Mouse (Mus musculus) heart, postnatal 14 days (tissue): Measurements from ENCODE around the gene Igfbp5. TPM values are rescaled to one million over a fixed set of nuclear protein-coding genes. Genes with fewer than 3 reads are reported as not detected.

Experiments
- DNase-seq, 2 experiments: peaks; one replicate each; pipeline ENCODE4 v3.0.0; 2021 to 2022
- intact Hi-C: fragments of 180-260 bp; cut with DNase I; formaldehyde crosslinking; loops from one replicate; pipeline ENCODE4 v1.15.1; 2025
- total RNA-seq, 2 experiments: library from RNA; stranded (reverse); gene quantifications; 2 replicates each; pipeline ENCODE4 v1.2.3; 2021

The Igfbp5 gene
- total RNA-seq, 2 experiments from 2014 or later: 139 to 161 TPM

DNA sequence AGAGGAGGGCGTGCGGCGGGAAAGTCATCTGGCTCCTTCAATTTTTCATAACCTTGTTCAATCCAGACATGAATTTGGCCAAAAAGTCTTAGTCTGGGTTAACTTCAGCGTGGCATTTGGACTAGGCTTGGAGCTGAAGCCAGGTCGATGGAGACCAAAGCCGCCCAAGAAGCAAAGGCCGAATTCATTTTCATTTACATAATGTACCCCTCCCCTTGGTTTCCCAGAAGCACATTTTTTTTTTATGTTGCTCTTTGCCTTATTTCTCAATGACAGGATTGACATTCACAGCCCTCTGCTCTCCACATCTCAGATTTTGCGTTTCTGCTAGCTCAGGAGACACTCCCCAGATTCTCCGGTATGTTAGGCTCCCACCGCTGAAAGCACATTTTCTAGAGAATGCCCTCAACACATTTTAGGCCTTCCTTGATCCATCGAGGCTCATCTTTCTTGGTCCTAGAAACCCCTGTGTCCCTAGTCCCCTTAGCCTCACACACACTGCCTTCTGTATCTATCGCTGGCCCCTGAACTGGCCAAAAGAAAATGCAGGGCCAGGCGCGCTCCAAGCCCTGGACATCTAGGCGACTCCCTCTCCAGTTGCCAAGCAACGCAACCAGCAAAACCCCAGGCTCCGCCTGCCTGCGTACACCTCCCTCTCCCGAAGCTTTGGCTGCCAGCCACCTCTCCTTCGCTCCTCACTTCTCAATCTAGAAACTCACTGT, 3.9 kb downstream of the Igfbp5 start:
- DNase-seq: peak; percentile 84 to 85
- intact Hi-C loops: loop anchor here (10.0 kb wide), 2 partner anchors 494 to 644 kb away; no protein-coding TSS in a partner anchor

DNA sequence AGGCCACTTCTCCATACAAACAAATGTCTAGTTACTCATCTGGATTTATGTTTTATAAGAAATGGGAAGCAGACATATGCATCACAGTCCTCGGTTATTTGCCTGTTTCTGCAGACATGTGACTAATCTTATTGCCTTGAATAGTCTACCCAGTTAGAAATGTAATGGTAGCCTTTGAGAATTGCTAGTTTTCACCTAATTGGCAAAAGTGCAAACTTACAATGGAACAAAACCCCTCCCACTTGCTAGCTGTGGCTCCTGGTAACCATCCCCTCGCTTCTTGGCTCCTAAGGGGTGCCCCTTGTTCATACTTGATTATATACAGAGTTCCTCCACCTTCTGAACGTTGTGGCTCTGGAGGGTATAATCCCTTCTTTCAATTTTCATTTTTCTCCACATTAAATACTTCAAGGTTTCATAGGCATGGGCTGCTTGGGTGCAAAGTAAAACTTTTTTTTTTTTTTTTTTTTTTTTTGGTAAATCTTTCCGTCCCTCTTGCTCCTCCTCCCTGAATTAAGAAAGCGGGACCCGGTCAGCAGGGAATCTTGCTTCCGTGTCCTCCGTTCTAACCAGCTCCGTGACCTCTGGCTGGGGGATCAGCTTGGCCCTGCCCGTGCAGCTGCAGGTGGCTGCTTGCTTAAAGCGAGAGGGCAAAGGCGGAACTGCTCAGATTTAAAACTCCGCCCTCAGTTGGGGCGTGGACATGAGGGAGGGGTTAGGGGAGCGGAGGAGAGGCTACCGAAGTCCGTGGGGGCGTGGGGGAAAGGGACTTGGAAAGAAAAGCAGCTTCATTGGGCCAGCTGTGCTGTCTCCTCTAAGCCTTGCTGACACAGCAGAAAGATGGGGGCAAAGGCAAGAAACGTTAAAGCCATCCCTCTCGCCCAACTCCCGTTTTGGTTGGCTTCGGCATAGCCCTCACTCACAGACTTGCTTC, 4.7 kb downstream of the Igfbp5 start:
- DNase-seq: peak; percentile 70 to 72
- intact Hi-C loops: loop anchor here (5.0 to 10.0 kb wide), 3 partner anchors 495 to 867 kb away; no protein-coding TSS in a partner anchor

DNA sequence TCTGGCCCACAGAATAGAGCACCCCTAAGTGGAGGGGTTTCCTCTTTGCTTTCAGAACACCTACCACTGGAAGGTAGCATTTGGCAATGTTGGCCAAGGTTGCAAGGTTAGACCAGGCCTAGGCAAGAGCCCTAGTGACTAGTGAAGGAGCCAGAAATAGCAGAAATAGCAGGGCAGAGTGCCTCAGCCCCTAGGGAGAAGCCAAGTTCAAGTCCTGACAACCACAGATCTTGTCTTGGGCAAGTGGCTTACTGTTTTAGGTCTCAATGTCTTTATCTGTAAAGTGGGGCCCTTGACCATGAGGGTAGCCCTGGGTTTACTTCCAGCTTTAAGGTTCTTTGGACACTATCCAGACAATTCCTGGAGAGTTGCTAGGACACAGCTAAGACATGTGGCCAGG, 5.4 kb downstream of the Igfbp5 start:
- intact Hi-C loops: loop anchor here (5.0 kb wide), 1 partner anchor 868 kb away; no protein-coding TSS in a partner anchor
- no peak for DNase-seq

DNA sequence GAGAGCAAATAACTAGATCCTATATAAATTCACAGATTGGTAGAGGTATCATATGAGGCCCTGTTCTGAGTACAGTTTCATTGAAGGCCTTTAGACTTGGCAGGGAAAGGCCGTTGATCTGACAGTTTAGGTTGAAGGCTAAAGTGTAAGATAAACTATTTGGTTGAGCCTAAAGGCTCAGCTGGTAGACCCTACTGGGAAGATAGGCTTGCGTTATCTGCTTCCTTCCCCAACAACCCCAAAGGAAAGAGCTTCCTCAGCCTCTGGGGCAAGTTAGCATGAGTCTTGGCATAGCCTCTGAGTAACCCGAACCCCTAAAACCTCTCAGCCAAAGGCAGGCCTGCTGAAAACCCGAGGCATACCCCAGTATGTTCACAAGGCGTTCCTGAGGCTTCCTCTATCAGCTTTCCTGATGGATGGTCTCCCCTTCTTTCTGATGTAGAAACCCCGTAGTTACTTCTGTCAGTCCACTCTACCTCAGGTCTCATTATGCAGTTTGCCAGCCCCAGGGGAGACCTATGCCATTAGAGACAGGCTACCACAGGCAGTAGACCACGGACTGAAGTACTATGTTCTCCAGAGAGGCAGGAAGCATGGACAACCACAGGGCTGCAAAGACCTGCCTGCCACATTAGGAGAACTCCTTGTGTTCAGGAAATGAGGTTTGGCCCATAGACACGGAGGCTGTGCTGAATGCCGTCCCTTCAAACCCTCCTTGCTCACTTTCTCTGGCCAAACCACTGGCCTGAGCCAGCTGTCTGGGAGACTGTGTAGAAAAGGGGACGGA, 6.1 kb downstream of the Igfbp5 start:
- intact Hi-C loops: loop anchor here (5.0 kb wide), 1 partner anchor 869 kb away; no protein-coding TSS in a partner anchor
- no peak for DNase-seq

- no peak for DNase-seq
- intact Hi-C loops: loop anchor here (2.0 to 5.0 kb wide), 2 partner anchors 407 to 870 kb away; no protein-coding TSS in a partner anchor
Measured at GRCm38 (mm10) chr1:72867346-72867745, 7.3 kb downstream of the Igfbp5 start.

DNA sequence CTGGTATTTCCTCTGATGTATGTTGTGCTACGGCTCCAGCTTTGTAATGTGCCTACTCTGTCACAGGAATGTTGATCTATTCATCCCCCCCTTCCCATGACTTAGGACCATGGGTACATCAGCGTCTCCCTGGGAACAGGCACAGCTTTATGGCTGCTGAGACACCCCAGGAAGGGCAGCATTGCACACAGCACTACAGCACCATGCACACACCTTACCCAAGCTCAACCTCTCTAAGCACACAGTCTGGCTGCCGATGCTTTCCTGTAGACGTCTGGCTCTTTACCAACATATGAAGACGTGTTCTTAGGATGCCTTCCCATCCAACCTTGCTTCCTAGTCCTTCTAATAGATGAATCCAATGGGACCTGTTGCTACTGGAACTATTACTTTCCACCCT, 8.3 kb downstream of the Igfbp5 start:
- no peak for DNase-seq
- intact Hi-C loops: loop anchor here (1.0 to 5.0 kb wide), 3 partner anchors 408 to 959 kb away; no protein-coding TSS in a partner anchor

GRCm38 (mm10) chr1:72865900-72866299, 8.8 kb downstream of the Igfbp5 start:
- intact Hi-C loops: loop anchor here (1.0 to 5.0 kb wide), 4 partner anchors 409 to 959 kb away; no protein-coding TSS in a partner anchor
- DNase-seq: peak; percentile 80 to 83

DNA sequence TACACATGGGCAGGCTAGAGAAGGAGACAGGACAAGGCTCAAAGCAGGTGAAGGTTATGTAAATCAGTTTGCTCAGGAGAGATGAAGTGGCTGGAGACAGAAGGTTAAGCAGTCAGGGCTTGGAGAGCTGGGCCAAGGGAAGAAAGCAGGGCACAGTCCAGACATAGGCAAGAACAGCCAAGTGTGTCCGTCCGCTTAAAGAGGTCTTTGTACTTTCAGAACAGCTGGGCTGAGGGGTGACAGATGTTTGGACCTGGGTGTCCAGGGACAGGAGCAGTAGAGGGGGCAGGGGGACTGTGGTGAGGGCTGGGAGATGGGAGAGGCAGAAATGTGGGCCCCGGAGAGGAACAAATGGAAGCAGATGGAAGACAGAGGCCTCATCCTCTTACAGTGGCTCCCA, 10.4 kb downstream of the Igfbp5 start:
- intact Hi-C loops: loop anchor here (2.0 kb wide), 1 partner anchor 755 kb away; no protein-coding TSS in a partner anchor
- DNase-seq: no peak

DNA sequence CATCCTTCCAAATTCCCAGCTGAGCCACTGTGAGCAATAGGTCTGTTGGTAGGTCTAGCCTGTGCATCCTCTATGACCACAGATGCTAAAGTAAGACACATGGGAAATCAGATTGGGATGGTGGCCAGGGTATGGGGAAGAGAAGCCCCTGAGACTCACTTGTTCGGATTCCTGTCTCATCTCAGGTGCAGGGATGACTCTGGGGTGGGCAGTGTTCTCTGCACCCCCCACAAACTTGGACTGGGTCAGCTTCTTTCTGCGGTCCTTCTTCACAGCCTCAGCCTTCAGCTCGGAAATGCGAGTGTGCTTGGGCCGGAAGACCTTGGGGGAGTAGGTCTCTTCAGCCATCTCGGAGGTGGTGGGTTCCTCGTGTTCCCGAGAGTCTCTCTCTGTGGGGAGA, 11.0 kb downstream of the Igfbp5 start:
- no peak for DNase-seq
- intact Hi-C loops: loop anchor here (2.0 kb wide), 1 partner anchor 755 kb away; no protein-coding TSS in a partner anchor

DNA sequence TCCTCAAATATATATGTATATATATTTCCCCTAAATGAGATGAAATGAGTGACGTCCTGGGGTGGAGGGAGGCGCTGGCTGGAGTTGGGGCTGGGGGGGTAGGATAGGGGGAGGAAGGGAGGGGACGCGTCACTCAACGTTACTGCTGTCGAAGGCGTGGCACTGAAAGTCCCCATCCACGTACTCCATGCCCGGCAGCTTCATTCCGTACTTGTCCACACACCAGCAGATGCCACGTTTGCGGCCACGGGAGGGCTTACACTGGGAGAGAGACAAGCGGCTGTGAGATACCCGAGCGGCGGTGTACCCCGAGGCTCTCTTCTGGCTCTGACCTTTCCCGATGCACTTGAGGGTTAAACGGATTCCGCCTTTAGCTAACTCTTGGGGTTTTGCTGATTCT, 12.4 kb downstream of the Igfbp5 start:
- intact Hi-C loops: no loop called here
- no peak for DNase-seq

- no peak for DNase-seq
- intact Hi-C loops: no loop called here
Measured at GRCm38 (mm10) chr1:72861702-72862101, 13.0 kb downstream of the Igfbp5 start.

GRCm38 (mm10) chr1:72860502-72860901, 14.2 kb downstream of the Igfbp5 start:
- no peak for DNase-seq
- intact Hi-C loops: no loop called here

GRCm38 (mm10) chr1:72859963-72860362, 14.7 kb downstream of the Igfbp5 start:
- intact Hi-C loops: no loop called here
- DNase-seq: no peak

DNA sequence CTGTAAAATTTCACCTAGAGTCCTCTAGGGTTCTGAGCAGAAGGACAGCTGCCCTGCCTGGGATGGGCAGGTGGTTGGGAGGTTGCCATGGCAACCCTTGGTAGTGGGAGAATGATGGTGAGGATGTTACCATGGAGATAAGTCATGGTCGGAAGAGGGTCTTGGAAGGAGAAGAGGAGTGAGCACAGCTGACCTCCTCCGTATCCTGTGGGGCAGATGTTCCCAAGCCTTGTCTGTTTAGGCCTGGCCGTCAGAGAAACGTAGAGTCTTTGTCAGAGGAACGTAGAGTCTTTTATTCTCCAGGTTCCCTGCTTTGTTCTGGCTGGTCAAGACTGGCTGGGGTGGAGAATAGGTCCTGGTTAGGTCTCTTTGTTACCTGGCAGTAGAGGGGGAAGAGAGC, 15.8 kb downstream of the Igfbp5 start:
- no peak for DNase-seq
- intact Hi-C loops: no loop called here

DNA sequence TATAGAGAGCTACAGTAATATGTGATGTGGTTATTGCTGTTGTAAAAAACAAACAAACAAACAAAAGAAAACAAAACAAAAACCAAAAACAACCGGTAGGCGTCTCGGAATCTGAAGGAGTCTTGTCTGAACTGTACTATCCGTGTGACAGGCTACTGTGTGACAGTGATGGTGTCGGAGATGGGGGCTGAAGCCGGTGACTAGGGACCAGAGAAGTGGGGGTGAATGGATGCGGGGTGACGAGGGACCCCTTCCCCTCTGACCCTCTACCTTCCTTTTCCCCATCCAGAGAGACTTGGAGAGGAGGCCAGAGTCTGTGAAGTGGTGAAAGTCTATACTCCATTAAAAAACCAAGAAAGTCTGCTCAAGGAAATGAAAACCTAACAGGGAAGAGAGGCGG, 16.4 kb downstream of the Igfbp5 start:
- intact Hi-C loops: no loop called here
- DNase-seq: no peak

GRCm38 (mm10) chr1:72857631-72858030, 17.1 kb downstream of the Igfbp5 start:
- no peak for DNase-seq
- intact Hi-C loops: no loop called here

DNA sequence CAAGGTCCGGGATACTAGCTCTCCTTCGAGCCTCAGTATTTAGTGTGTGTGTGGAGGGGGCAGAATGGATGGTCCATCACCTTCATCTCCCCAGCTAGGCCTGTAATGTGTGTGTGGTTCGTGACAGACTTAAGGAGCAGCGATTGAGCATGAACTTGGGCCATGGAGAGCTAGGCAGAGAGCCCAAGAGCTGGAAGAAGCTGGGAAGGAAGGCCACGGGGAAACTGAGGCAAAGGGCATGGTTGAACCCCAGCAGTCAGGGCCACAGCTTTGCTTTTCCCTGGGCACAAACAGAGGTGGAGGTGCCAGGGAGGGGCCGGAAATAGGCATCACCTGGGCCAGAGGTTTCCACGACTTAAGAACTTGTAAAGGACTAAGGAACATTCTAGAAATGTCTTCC, 17.5 kb downstream of the Igfbp5 start:
- intact Hi-C loops: no loop called here
- no peak for DNase-seq

GRCm38 (mm10) chr1:72856209-72856909, 18.3 kb downstream of the Igfbp5 start:
- intact Hi-C loops: no loop called here
- DNase-seq: no peak

DNA sequence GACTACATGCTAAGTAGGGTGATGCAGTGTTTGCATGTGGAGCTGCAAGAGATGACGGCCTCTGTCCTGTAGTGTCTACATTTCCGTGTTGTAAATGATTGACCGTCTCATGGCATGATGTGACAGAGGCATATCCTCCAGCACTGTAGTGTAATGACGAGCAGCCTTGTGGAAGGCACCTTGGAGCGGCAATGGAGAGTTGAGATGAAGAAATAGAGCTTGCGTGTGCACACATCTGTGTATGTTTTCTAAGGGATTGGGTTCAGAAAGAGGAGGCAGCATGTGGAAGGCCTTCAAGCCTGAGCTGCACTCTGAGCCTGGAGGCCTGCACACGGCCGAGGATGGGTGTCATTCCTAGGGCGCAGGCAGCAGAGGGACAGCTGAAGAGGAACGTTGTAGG, 19.0 kb downstream of the Igfbp5 start:
- intact Hi-C loops: loop anchor here (1.0 to 2.0 kb wide), 2 partner anchors 138 to 543 kb away; no protein-coding TSS in a partner anchor
- no peak for DNase-seq
